Comparison of ENCODE assay signal across 9 mouse cellular contexts in genomic region chr13:109684985-109685295, GRCm38 (mm10).
DNase-seq lines count a peak whose midpoint lies in the region; ATAC-seq and TF ChIP-seq lines count a peak whose summit lies in the region.
"Had no signal": no experiment of that assay in that cellular context is flagged by ENCODE, and none has a peak within 500 bp of the region (broad histone marks: within the 10 kb centered on the region; RNA-seq: fewer than 3 reads in every experiment).

No protein-coding gene starts in this region.

- WGBS in lung, embryonic 15.5 days = 39% methylated on average over 3 of the region's 3 CpGs
- WGBS in forebrain, embryonic 12.5 days = 18% methylated on average over 3 of the region's 3 CpGs
- WGBS in limb, embryonic 14.5 days = 10% methylated on average over 3 of the region's 3 CpGs
- WGBS in stomach, embryonic 14.5 days = 34% methylated on average over 3 of the region's 3 CpGs

- peak overlapping the region; percentile 55 for H3K4me3 ChIP-seq in lung, embryonic 15.5 days
- peak overlapping the region; percentile 49 for H3K4me3 ChIP-seq in forebrain, embryonic 12.5 days (replicated peaks)
- H3K4me3 ChIP-seq in limb, embryonic 14.5 days (replicated peaks; ENCODE audit: low read length) = peak overlapping the region; percentile 51
- peak overlapping the region; percentile 47 for H3K4me3 ChIP-seq in stomach, embryonic 14.5 days (ENCODE audit: low read depth, low read length)

- TF ChIP-seq POLR2A in limb, embryonic 14.5 days (IDR thresholded peaks at IDR 0.05; ENCODE audit: borderline replicate concordance, extremely low read depth, insufficient read depth, insufficient read length) = no peak

- peaks cover 11% of the 10 kb centered on the region; the same call in 1 of the 2 replicates for H3K4me1 ChIP-seq in lung, embryonic 15.5 days
- peaks cover 22% of the 10 kb centered on the region for H3K4me1 ChIP-seq in forebrain, embryonic 12.5 days
- peaks cover 6% of the 10 kb centered on the region; the same call in 1 of the 2 replicates for H3K4me1 ChIP-seq in limb, embryonic 14.5 days (ENCODE audit: control insufficient read depth, insufficient read depth, low read length)
- 0 out of 2 replicates have a peak, but pooled peaks cover 3% of the 10 kb centered on the region for H3K4me1 ChIP-seq in stomach, embryonic 14.5 days (ENCODE audit: control insufficient read depth, insufficient read depth, low read length)

- H3K9me3 ChIP-seq in lung, embryonic 15.5 days = no peaks in the 10 kb centered on the region
- H3K9me3 ChIP-seq in forebrain, embryonic 12.5 days = no peaks in the 10 kb centered on the region
- H3K9me3 ChIP-seq in limb, embryonic 14.5 days (ENCODE audit: control insufficient read depth, low read length) = no peaks in the 10 kb centered on the region
- no peaks in the 10 kb centered on the region for H3K9me3 ChIP-seq in stomach, embryonic 14.5 days (ENCODE audit: control insufficient read depth, low read depth, low read length)

- H3K4me2 ChIP-seq in lung, embryonic 15.5 days = peak overlapping the region; percentile 87
- peak overlapping the region; percentile 82 for H3K4me2 ChIP-seq in forebrain, embryonic 12.5 days
- H3K4me2 ChIP-seq in limb, embryonic 14.5 days (replicated peaks; ENCODE audit: low read depth, low read length, severe bottlenecking) = peak overlapping the region; percentile 87
- peak overlapping the region; percentile 89 for H3K4me2 ChIP-seq in stomach, embryonic 14.5 days (replicated peaks; ENCODE audit: low read depth, low read length)

- DNase-seq in lung, postnatal 4 days = no peak
- no peak for DNase-seq in limb, embryonic 14.5 days (ENCODE audit: low spot score)
- DNase-seq in frontal cortex, postnatal 36 days (ENCODE audit: low spot score in 2 of 2) = no peak
- no peak for DNase-seq in left cerebral cortex, postnatal 14 days (ENCODE audit: low spot score in 2 of 2)
- no peak for DNase-seq in right cerebral cortex, adult 2 months (ENCODE audit: low spot score in 2 of 2)

- no peak for ATAC-seq in lung, embryonic 15.5 days (ENCODE audit: borderline replicate concordance, extremely low read depth, low FRiP score, low TSS enrichment)
- ATAC-seq in forebrain, embryonic 12.5 days (ENCODE audit: low FRiP score) = no peak
- no peak for ATAC-seq in limb, embryonic 14.5 days (ENCODE audit: low FRiP score, low read depth)
- ATAC-seq in stomach, embryonic 14.5 days (ENCODE audit: insufficient number of reproducible peaks, insufficient read depth, low FRiP score, low read depth) = no peak
- ATAC-seq: activated CD4-positive, CD25-positive, alpha-beta regulatory T cell, adult 4 months had no signal

- no peaks in the 10 kb centered on the region for H3K36me3 ChIP-seq in lung, embryonic 15.5 days
- H3K36me3 ChIP-seq in forebrain, embryonic 12.5 days (replicated peaks) = no peaks in the 10 kb centered on the region
- no peaks in the 10 kb centered on the region for H3K36me3 ChIP-seq in limb, embryonic 14.5 days (ENCODE audit: control insufficient read depth, insufficient read depth, low read length)
- H3K36me3 ChIP-seq in stomach, embryonic 14.5 days (ENCODE audit: control insufficient read depth, insufficient read depth, low read length) = no peaks in the 10 kb centered on the region

- intact Hi-C loops in left cerebral cortex, postnatal 14 days (cut with DNase I) = loop anchor here (5.0 kb wide), 2 partner anchors 42 to 68 kb away; no protein-coding TSS in a partner anchor

- 0 out of 2 replicates have a peak overlapping the region, but pooled peaks have one; percentile 64 for H3K9ac ChIP-seq in lung, embryonic 15.5 days
- peak overlapping the region; percentile 68; the same call in 1 of the 2 replicates for H3K9ac ChIP-seq in forebrain, embryonic 12.5 days
- peak overlapping the region; percentile 72 for H3K9ac ChIP-seq in limb, embryonic 14.5 days (ENCODE audit: low read depth, low read length, severe bottlenecking)
- H3K9ac ChIP-seq in stomach, embryonic 14.5 days (replicated peaks; ENCODE audit: low read depth, low read length) = no peak overlapping the region

- H3K27ac ChIP-seq in lung, embryonic 15.5 days = 0 out of 2 replicates have a peak overlapping the region, but pooled peaks have one; percentile 81
- no peak overlapping the region for H3K27ac ChIP-seq in forebrain, embryonic 12.5 days
- peak overlapping the region; percentile 81; the same call in 1 of the 2 replicates for H3K27ac ChIP-seq in limb, embryonic 14.5 days (replicated peaks; ENCODE audit: low read depth, low read length)
- H3K27ac ChIP-seq in stomach, embryonic 14.5 days (ENCODE audit: low read length) = no peak overlapping the region; the same call in 1 of the 2 replicates

- H3K27me3 ChIP-seq in lung, embryonic 15.5 days = no peaks in the 10 kb centered on the region
- H3K27me3 ChIP-seq in forebrain, embryonic 12.5 days = no peaks in the 10 kb centered on the region
- H3K27me3 ChIP-seq in limb, embryonic 14.5 days (ENCODE audit: control insufficient read depth, insufficient read depth, low read length) = no peaks in the 10 kb centered on the region
- H3K27me3 ChIP-seq in stomach, embryonic 14.5 days (ENCODE audit: control insufficient read depth, insufficient read depth, low read length) = no peaks in the 10 kb centered on the region

Comparison
In these comparisons a context has a peak if more than half of its experiments do, and no peak if none do; other contexts are left out.
1. H3K27ac ChIP-seq: peak in lung, embryonic 15.5 days (single experiment) and limb, embryonic 14.5 days (single experiment); none in forebrain, embryonic 12.5 days (single experiment) and stomach, embryonic 14.5 days (single experiment).
2. Peak in every context shown above with its lines, with median percentiles within 50 percentile points of each other: H3K4me2 ChIP-seq and H3K4me3 ChIP-seq.